Mouse (Mus musculus) stomach, adult 2 months (tissue): ENCODE results near the gene Gm10750. TPM values are rescaled to one million over a fixed set of nuclear protein-coding genes. Genes with fewer than 3 reads are reported as not detected.

Experiments
- polyA plus RNA-seq: library from polyadenylated mRNA; depleted of rRNA; stranded (reverse); fragments of >200 nt; gene quantifications from 2 replicates; pipeline ENCODE4 v1.2.3, GENCODE M21; 2012; rRNA removed

Gm10750 gene
- polyA plus RNA-seq, result not detected in 2 replicates

DNA sequence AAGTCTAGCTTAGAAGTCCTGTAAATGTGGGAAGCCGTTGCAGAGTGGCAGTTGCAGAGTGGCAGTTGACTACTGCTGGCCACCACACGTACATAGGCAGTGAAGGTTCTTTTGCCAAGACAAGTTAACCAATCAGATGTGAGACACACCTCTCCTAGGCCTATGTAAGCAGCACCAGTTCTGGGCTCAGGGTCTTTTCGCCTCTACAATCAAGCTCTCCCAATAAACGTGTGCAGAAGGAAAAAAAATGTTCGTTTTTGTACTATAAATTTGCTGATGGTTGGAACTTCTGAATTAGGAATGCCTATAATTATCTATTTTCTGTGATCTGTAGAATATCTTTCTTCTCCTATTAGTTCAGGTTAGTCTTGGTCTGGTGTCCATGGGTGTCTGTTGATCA, at the start of gene Gm10750:
TSS of gene Gm10750 (minus strand) at position 101 of the 400 bp plus-strand sequence.

GRCm38 (mm10) chr2:149003151-149003550, 13.9 kb downstream of the Gm10750 start, which contains the start of gene Gm1330:
TSS of gene Gm1330 (minus strand) at chr2:149003251.

Other genes with a start within 250 kb of the Gm10750 start
- 0.18 TPM in 1 of 2 replicates, not detected in the other for gene Cst11, start 245.7 kb downstream of the Gm10750 start, polyA plus RNA-seq
- not detected in 2 replicates for gene 8030411F24Rik, start 235.2 kb downstream of the Gm10750 start, polyA plus RNA-seq
- not detected in 2 replicates for gene Cst12, start 227.9 kb downstream of the Gm10750 start, polyA plus RNA-seq
- 0.14 and 0.20 TPM in 2 replicates for gene Cst8, start 218.5 kb downstream of the Gm10750 start, polyA plus RNA-seq
- gene Cst13, start 197.2 kb downstream of the Gm10750 start, polyA plus RNA-seq, result not detected in 2 replicates
- gene Cst9, start 182.1 kb downstream of the Gm10750 start, polyA plus RNA-seq, result not detected in 2 replicates
- 1.3 TPM in 1 of 2 replicates, not detected in the other for gene 9230104L09Rik, start 152.2 kb downstream of the Gm10750 start, polyA plus RNA-seq
- 635 and 710 TPM in 2 replicates for gene Cst3, start 141.5 kb downstream of the Gm10750 start, polyA plus RNA-seq
- not detected in 2 replicates for gene Gm1330, start 14.0 kb downstream of the Gm10750 start, polyA plus RNA-seq